Mouse (Mus musculus) cerebellum, postnatal 14 days (tissue): ENCODE results near the gene Padi4.

Source experiments
- DNase-seq, 2 experiments: peaks; one replicate each; pipeline ENCODE4 v3.0.0; 2021; ENCODE audit warnings: mixed read lengths in 2 of 2

Padi4 gene

DNA sequence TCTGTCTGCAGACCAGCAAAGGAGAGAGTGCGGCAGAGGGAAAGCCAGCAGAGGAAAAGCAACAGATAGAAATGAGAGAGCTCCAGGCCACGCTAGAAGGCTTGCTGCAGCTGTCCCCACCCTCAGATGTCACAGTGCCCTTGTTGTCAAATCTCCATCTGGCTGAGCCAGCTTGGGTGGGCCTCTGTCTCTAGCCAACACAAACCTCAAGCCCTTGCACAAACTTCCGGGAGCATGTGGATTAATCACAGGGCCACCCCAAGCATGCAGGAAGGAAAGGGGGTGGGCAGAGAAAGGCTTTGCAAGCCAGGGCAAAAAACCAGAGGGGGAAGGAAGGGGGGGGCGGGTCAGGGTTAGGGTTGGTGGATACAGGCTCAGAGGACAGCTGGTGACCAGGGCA is 13.4 kb upstream of the Padi4 start:
- DNase-seq, result no peak

DNA sequence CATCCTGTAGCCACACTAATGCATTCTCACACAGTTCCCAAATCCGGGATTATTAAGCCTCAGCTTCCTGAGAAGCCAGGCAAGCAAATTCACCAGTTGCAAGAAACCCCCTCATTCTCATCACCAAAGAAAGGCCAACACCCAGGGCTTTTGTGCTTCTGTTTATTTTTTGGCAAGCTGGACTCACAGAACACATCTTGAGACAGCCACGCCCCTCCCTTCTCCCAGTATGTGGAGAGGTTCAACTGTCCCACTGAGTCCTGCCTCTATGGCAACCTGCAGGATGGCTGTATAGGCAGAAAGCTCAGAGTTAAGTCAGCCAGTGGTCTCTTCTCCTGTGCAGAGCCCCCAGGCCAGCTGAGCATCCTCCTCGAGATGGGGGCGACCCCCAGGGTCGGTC is 11.2 kb upstream of the Padi4 start:
- DNase-seq, result no peak

DNA sequence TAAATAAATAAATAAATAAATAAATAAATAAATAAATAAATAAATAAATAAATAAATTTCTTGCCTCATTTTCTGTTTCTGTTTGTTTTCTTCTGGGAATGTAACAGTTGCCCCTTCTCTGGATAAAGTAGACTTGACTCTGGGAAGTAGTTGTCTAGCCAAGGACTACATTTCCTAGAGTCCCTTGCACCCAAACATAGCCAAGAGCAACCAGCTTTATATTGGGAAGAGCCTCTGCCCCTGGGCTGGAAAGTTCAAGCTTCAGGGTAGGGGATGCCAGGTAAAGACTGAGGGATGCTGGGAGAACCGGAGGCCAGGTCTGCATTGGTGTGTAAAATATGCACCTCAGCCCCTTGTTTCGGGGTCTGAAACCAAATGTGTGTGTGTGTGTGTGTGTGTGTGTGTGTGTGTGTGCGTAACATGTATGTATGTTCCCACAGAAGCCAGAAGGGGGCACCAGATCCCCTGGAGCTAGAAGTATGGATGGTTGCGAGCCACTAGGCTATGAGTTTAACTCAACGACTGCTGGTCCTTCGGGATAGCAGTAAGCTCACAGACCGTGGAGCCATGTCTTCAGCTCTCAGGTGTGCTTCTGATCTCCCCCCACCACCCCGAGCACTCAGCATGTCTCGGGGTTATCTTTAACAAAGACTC is 10.4 kb upstream of the Padi4 start:
- DNase-seq, result no peak

DNA sequence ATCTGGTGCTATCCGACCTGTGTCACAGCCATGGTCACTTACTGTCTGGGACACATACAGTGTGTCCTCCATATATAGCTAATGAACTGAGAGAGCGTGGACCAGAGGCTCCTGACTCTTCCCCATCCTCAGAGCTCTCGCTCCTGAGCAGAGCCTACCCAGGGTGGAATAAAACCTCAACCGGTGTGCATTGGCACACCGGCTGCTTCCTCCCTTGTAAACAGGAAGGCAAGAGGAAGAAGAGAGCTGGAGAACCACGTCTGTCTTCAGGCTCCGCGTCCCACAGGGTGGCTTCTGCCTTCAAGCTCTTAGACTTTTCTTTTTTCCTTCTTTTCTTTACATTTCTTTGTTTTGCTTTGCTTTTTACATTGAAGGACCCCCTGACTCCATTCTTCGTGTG is 8.8 kb upstream of the Padi4 start:
- no peak for DNase-seq

DNA sequence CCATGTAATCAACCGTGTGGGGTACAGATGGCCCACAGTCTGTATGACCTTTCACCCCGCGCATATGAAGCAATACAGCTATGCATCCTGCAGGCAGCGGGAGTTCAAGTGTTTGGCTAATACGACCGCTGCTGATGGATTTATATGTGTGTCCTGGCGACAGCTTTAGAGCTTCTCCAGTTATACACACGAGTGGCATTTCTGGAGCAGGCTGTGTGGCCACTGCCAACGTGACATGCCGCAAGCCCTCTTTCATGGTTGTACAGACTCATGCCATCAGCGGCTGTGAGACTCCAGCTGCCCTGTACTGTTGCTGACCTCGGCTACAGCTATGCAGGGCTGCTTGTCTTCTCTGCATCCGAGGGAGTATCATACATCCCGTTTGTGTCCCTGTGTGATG is 6.5 kb upstream of the Padi4 start:
- no peak for DNase-seq

DNA sequence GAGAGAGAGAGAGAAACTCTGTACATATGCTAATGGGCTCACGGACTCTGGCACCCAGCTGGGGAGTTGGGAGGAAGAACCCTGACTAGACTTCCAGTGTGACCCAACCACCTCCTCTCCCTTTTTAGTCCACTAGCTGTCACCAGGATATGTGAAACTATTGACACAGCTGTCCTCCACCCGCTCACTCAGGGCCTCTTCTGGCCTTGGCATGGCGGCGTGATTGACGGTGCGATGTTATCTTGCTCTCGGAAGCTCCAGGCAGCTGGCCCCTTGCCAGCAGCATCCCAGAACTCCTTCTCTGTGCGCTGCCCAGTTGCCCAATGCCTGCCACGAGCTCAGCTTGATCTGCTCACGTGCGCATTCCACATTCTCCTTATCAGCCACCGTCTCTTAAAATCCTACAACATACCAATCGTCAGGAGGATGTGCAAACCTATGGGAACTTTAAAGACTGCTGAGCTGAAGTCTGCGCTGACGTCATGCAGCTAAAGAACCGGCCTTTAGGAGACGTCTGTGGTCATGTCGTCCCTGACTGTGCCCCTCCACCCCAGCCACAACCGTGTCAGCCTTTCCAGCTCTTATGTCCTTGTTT is 5.9 kb upstream of the Padi4 start:
- peak; percentile 33 to 46 for DNase-seq

DNA sequence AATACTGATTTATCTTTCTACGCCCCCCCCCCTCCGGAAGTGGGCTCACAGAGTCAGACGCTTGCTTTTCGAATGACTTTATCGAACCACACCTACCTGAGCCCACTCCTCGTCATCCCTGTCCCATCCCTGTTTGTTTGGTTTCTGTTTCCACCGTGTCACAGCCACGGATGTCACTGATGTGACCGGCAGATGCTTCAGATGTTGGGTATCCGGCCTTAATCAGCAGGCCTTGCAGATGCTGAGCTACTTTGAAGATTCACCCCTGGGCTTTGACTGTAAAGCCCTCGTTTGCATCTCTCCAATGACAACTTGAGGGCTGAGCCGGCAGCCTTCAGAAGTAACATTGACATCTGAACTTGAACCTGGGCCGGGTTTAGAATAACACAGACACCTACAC is 2.6 kb upstream of the Padi4 start:
- no peak for DNase-seq

DNA sequence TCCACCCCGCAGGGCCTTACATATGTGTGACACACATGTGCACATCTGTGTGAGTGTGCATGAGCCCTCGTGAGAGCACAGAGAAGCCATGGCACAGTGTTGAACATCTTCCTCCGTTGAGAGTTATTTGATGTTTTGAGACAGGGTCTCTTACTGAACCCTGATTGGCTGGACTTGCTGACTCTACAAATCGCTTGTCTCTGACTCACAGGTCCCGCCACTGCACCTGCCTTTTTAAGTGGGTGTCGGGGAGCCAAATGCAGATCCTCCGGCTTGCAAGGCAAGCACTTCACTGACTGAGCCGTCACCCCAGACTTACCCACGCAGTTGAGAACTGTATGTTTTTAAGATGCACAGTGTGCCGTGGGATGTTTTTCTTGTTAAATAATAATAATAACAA is 1.8 kb upstream of the Padi4 start:
- DNase-seq, result no peak

DNA sequence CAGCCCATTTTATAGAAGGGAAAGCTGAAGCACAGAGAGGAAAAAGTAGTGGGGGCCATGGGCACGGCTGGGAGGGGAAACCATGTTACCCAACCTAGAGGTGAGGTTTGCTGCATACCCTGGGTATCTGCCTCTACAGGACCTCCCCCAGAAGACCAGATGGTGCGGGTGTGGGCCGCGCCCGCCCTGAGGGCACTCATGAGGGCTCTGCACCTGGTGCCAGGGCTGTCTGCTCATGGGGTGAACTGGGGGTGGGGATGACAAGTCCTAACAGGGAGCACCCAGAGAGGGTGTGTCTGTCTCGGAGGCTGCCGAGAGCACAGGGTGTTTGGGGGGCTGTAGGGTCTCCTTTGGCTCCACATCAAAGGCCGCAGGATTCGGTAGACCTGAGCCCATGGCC is 857 bp upstream of the Padi4 start:
- DNase-seq, result no peak

DNA sequence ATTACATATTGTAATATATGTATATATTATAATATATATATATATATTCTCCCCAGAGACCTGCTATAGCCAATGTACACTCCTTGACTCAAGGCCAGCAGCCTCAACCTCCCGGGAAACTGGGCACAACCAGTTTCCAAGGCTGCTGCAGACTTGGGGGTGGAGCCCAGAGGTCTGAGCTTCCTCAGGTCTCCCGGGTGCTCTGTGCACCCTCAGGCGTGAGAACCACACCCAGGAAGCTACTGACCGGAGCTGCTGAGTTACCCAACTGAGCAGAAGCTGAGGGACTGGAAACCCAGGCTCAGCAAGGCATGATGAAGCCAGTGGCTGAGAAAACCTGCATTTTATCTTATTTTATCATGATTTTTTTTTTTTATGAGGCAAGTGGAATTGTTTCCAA is 2.9 kb downstream of the Padi4 start:
- no peak for DNase-seq

DNA sequence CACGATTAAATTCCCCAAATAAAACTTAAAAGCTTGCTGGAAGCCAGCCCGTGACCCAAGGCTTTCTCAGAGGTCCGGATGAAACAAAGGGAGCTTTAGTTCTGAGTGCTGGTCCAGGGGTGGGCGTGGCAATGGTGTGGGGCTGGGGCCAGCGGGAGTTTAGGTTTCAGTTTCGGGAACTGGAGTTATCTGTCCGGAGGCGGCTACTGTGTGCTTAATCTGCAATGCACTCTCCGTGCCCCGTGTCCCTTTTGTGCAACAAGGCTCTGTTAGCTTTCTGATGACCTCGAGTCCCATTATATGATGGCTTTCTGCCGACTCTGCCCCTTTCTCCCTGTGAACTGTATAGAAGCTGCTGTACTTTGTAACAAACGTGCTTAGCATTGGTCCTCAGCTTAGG is 3.6 kb downstream of the Padi4 start:
- no peak for DNase-seq

DNA sequence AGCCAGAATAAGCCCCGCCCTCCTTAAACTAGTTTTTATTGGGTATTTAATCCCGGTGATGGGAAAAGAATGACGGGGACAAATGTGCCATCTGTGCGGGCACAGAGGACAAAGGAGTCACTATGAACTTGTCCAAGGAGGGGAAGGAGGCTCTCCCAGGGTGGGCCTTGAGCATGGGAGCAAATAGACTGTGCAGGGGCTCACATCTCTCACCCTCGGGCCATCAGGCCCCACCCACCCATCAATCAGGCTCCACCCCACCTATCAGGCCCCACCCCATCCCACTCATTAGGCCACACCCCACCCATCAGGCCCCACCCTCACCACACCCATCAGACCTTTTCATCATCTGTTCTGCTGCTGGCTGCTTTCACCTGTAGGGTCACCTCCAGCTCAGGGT is 5.1 kb downstream of the Padi4 start:
- DNase-seq, result no peak

DNA sequence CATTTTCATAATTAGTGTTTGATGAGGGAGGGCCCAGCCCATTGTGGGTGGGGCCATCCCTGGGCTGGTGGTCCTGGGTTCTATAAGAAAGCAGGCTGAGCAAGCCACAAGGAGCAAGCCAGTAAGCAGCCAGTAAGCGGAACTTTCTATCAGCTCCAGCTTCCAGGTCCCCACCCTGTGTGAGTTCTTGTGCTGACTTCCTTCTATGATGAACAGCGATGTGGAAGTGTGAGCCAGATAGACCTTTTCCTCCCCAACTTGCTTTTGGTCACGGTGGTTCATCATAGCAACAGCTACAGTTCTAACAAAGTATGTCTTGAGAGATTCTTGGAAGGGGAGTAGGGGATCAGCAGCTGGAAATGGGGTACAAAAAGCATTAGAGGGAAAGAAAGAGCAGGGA is 8.1 kb downstream of the Padi4 start:
- DNase-seq, result no peak

DNA sequence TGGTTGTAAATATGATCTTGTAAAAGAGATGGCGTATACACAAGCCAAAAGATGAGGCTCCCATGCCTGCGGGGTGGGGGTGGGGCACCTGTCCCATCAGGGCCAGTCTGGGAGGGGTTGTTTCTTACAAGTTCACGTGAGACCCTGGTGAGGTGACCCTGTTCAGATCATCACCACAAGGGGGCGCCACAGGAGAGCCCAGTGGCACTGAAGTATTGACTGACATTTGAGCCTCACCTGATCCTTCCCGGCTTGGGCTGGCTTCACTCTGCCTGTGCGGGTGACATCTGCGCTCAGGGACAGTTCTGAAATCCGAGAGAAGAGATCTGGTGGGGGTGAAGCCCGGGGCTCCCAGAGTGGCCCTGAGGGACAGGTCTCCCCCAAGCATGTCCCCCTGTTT is 10.9 kb downstream of the Padi4 start:
- DNase-seq, result peak; percentile 40 to 67

DNA sequence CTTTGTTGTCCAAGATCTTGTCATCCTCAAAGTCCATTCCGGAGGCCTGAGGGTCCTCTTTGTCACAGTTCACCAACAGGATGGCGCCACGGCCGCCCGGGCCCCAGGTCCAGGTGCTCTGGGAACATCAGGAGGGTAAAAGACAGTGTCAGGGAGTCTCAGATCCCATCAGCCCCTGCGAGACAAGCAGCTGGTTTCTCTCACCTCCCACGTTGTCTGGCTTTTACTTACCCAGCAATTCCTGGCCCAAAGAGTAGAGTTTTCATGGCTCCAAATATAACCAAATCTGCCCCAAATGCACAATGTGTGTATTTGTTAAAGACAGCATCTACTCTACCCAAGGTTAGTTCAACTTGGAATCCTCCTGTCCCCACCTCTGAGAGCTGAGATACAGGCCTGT is 12.4 kb downstream of the Padi4 start:
- no peak for DNase-seq

DNA sequence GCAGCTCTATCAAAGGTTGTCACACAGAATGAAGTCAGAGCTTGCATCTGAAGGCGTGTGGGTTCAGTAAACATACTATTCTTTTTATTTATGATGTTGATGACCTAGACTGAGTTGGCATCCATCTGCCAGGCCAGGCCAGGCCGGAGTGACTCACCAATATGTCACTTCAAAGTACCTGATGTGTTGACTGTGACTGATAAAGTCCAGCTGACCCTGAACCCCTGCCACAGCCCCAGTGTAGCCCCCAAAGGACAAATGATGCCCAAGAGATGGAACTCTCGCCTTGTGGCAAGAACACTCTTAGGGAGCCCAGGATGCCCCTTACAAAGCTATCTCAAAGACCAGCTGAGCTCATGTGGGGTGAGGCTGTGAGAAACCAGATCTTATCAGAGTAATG is 18.2 kb downstream of the Padi4 start:
- DNase-seq, result no peak

DNA sequence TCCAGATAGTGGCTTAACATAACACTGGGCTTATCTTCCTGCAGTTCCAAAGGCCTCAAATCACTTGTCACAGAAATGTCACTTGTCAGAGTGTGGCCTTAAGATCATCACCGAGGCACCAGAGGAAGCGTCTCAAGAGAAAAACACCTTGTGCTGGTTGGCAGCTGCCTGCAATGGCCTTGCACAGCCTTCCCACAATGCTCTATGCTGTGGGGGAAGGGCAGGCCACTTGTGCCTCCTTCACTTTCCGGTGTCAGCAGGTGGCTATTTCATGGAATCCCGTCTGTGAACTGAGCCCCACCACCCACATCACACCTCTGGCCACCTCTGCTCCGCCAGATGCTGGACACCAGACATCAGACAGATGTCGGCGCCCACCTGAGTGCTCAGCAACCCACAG is 20.7 kb downstream of the Padi4 start:
- no peak for DNase-seq

DNA sequence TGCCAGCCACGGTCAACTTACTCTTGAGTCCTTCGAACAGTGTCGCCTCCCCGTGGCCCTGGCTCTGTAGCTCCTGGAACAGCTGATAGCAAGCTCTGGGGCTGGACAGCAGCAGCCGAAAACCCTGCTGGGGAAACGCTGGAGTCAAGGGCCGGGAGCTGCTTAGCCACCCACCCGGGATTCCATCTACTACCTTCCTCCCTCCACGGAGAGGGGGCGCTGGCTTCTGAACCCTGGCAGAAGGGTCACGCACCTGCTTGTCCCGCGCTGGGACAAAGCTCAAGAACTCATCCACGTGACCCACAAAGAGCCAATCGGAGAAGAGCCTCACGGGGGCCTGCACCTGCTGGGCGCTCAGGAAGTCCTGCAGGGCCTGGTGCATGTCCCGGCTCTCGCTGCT is 23.7 kb downstream of the Padi4 start:
- peak in 1 of 2 experiments; percentile 26 for DNase-seq

DNA sequence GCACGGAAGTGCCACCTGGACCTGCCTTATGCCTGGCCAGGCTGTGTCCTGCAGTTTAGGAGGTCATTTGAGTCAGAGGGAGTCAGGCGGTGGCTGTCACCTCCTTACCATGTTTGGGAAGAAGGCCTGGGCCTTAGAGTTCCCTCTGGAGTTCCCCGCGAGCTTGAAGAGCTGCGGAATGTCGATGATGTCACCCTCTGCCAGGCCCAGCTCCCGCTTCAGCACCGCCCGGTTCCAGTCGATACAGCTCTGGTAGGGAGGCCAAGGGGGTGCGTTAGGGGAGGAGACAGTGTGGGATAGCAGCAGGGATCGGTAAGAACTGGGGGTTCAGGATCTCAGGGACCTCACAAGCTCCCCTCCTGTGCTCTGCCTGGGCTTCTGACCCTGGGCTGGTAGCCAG is 26.1 kb downstream of the Padi4 start:
- no peak for DNase-seq

DNA sequence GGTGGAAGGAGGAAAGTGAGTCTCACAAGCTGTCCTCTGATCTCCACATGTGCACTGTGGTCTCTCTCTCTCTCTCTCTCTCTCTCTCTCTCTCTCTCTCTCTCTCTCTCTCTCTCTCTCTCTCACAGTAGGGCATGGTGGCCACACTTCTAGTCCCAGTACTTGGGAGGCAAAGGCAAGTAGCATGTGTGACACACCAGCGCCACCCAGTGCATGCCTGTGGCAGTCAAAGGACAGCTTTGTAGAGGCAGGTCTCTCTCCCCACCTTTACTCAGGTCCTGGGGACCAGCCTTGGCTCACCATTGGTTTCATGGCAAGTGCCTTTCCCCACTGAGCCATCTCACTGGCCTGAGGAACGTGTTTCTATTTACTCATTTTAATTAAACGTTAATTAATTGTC is 29.4 kb downstream of the Padi4 start:
- DNase-seq, result peak; percentile 69 to 79

DNA sequence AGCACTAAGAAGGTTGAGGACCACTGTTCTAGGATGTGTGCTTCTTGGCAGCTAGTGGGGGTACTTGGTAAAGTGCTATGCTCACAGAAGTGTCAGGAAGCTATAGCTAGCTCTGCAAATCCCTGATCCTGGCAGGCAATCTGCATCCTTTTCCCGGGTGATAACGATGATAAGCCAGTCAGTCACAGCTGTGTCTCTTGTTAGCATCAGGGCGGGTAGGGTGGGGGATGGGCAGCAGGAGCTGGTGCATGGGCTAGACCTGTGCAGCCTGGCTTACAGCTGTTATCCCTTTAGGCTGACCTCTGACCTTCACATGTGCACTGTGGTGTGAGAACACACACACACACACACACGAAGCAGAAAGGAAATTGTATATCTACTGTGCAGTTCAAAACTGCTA is 30.9 kb downstream of the Padi4 start:
- no peak for DNase-seq

DNA sequence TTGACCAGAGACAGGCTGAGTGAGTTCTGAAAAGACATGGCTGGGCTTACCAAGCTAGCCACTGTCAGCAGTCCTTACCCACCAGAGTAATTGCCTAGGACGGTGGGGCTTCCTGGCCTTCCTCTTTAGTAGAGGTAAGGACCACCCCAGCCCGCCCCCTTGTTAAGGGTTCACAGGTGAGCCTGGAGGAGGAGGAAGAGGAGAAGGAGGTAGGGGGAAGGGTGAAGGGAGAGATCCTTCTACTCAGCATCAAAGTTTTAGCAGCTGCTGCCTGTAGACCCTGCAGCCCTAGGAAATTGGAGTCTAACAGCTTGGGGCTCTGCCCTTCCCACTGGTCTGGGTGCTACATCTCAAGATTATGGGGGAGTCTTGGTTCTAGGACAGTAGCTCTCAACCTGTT is 31.5 kb downstream of the Padi4 start, which contains the start of gene Padi6:
Gene Padi6, minus strand, starts transcription at position 101 of the 400 bp plus-strand sequence.
- DNase-seq, result no peak

DNA sequence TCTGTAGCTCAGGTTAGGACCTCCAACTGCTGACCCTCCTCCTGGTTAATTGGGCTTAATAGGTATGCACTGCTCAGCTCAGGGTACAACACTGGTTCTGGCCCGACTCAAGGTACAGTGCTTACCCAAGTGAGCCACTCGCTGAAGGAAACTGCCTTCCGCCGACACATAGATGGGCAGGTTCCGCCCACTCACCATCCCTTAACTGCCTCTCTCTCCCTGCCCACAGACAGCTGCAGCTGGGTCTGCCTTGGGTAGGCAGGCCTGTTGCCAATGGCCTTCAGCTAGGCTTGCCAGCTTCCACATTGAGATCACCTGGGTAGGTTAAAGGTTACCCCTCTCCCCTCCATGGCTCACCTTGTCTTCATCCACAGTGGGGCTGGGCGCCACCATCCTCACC is 32.6 kb downstream of the Padi4 start:
- no peak for DNase-seq

DNA sequence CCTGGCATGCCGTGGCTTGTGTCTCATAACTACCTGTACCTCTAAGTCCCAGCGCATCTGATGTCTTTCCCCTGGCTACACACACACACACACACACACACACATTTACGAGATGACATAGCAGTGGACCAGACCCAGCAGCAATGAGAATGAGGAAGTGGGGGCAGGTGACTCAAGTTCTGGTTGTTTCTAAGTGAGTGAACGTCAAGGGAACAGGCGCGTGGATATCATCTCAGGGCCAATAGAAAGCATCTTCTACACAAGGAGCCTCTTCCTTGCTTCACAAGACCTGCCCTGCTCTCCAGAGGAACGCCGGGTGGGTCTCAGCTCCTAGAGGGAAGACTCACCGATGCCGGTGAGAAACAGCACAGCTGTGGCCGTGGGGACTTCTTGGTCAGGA is 33.4 kb downstream of the Padi4 start:
- no peak for DNase-seq

DNA sequence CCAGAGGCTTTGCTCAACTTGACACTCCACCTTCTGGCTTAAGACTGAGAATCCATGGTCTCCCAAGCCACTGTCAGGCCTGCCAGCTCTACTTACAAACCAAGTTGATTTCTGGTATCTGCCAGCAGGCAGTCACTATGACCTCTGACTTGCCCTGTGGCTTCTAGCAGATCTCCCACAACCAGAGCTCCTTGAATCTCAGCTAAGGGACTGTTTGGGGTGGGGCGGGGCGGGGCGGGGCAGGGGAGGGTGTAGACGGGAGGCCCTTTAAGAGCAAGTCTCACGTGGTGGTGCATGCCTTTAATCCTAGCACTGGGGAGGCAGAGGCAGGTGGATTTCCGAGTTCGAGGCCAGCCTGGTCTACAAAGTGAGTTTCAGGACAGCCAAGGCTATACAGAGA is 41.2 kb downstream of the Padi4 start:
- no peak for DNase-seq
